Mouse (Mus musculus): ENCODE results near the gene Foxo4. TPM values are rescaled to one million over a fixed set of nuclear protein-coding genes. Genes with fewer than 3 reads are reported as not detected.

The Foxo4 gene
- polyA plus RNA-seq (2014; fragmentation: Nextera tagmentation; extraction: Ambion mirVana) = 7.3 and 8.8 TPM in 2 replicates

DNA sequence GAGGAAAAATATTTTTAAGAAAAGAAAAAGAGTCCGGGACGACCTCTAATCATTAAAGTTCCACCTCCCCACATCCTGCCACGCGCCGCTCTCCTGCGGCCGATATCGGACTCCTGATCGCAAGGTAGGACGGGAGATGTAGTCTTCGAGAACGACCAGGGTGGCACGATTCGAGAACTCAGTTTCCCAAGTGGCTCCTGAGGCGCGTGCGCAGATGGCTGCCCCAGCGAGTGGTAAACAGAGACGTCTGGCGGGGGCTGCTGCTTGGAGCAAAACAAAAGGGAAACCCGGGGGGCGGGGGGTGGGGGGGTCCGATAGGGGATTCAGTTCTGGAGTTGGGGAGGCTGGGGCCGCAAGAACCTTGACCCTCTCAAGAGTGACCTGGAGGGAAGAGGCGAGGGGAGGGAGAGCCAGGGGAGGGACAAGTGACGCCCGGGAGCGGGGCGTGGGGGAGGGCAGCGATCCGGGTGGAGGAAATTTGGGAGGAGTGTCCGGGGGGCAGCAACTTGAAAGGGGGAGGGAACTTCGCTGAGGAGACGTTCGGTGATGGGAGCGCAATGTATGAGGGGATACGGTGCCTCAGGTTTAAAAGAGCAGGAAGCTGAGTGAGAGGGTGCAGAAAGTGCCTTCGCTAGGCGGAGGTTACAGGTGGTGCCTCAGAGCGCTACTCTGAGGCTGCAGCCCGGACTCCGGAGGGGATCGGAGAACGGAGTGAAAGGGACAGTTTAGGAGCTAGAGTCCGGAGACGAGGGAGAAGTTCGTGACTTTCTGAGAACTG lies at the start of gene Foxo4:
Foxo4 (plus strand) TSS at position 577 of the 778 bp plus-strand sequence.
- H3K9ac ChIP-seq (ENCODE audit: low read length) = peak within 1 kb of the TSS; percentile 73
- no peaks in the 10 kb centered on the region for H3K9me3 ChIP-seq (ENCODE audit: control insufficient read depth, low read length)
- 23% methylated on average over 47 of the region's 47 CpGs for WGBS
- DNase-seq (ENCODE audit: low spot score) (peak; percentile 86), ATAC-seq (ENCODE audit: insufficient number of reproducible peaks, low FRiP score, low TSS enrichment, low read depth) (peak; percentile 85)
- 0 out of 2 replicates have a peak, but pooled peaks cover 2% of the 10 kb centered on the region for H3K27me3 ChIP-seq (ENCODE audit: control insufficient read depth, insufficient read depth, low read length)
- peaks cover 3% of the 10 kb centered on the region; the same call in 1 of the 2 replicates for H3K4me1 ChIP-seq (ENCODE audit: control insufficient read depth, insufficient read depth, low read length)
- 0 out of 2 replicates have a peak within 1 kb of the TSS, but pooled peaks have one; percentile 21 for H3K27ac ChIP-seq (replicated peaks; ENCODE audit: low read depth, low read length)
- peak within 1 kb of the TSS; percentile 60 for H3K4me3 ChIP-seq (ENCODE audit: low read depth, low read length)
- H3K36me3 ChIP-seq (ENCODE audit: control insufficient read depth, insufficient read depth, low read length) = no peaks in the 10 kb centered on the region; the same call in 1 of the 2 replicates
- H3K4me2 ChIP-seq (ENCODE audit: low read depth, severe bottlenecking) = peak within 1 kb of the TSS; percentile 58

- peak; percentile 98 for ATAC-seq (ENCODE audit: insufficient number of reproducible peaks, low FRiP score, low TSS enrichment, low read depth)
- Histone ChIP-seq H3K9ac (ENCODE audit: low read length) (peak within 1 kb of the TSS; percentile 47), H3K36me3 (ENCODE audit: control insufficient read depth, insufficient read depth, low read length) (no peaks in the 10 kb centered on the region), H3K4me2 (ENCODE audit: low read depth, severe bottlenecking) (peak within 1 kb of the TSS; percentile 53), H3K27ac (replicated peaks; ENCODE audit: low read depth, low read length) (peak within 1 kb of the TSS; percentile 30; the same call in 1 of the 2 replicates), H3K4me1 (ENCODE audit: control insufficient read depth, insufficient read depth, low read length) (no peaks in the 10 kb centered on the region), H3K4me3 (ENCODE audit: low read depth, low read length) (peak within 1 kb of the TSS; percentile 51), H3K27me3 (ENCODE audit: control insufficient read depth, insufficient read depth, low read length) (peaks cover 10% of the 10 kb centered on the region; the same call in 1 of the 2 replicates), H3K9me3 (ENCODE audit: control insufficient read depth, low read length) (no peaks in the 10 kb centered on the region)
- DNase-seq (ENCODE audit: low spot score) = peak; percentile 88
- 14% methylated on average over 55 of the region's 55 CpGs for WGBS
Measured at GRCm38 (mm10) chrX:101221834-101222795, 32.2 kb upstream of the Foxo4 start, which contains the start of gene Snx12. Gene Snx12, minus strand, starts transcription at chrX:101222563.

GRCm38 (mm10) chrX:101222796-101223162 lies 31.5 kb upstream of the Foxo4 start:
- WGBS = 41% methylated on average over 7 of the region's 7 CpGs
- peak overlapping the region; percentile 51; the same call in 1 of the 2 replicates for H3K4me3 ChIP-seq (ENCODE audit: low read depth, low read length)
- no peak overlapping the region for H3K27ac ChIP-seq (replicated peaks; ENCODE audit: low read depth, low read length)
- ATAC-seq (ENCODE audit: insufficient number of reproducible peaks, low FRiP score, low TSS enrichment, low read depth) = 0 out of 2 replicates have a peak, but pooled peaks have one; percentile 4
- H3K36me3 ChIP-seq (ENCODE audit: control insufficient read depth, insufficient read depth, low read length) = no peaks in the 10 kb centered on the region
- peak overlapping the region; percentile 53 for H3K4me2 ChIP-seq (ENCODE audit: low read depth, severe bottlenecking)
- H3K9ac ChIP-seq (ENCODE audit: low read length) = no peak overlapping the region
- H3K27me3 ChIP-seq (ENCODE audit: control insufficient read depth, insufficient read depth, low read length) = peaks cover 10% of the 10 kb centered on the region; the same call in 1 of the 2 replicates
- H3K9me3 ChIP-seq (ENCODE audit: control insufficient read depth, low read length) = no peaks in the 10 kb centered on the region
- no peak for DNase-seq (ENCODE audit: low spot score)
- no peaks in the 10 kb centered on the region for H3K4me1 ChIP-seq (ENCODE audit: control insufficient read depth, insufficient read depth, low read length)

DNA sequence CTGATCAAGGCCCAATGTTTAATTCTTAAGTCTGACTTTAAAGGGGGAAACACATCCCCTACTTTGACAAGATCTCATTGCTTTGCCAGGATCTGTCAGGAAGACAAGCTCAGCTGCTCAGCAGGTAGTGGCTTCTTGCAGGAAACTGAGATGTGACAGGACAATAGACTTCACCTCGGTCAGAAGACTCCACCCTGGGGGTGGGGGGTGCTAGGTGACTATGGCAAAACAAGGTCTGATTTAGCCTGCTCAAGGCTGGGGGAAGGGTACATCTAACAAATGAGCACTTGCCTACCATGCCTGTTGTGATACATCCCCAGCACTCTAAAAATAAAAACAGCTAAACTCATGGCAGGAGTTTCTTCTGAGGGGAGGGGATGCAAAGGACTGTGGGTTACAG lies 9.3 kb upstream of the Foxo4 start:
- WGBS = 43% methylated on average over 1 of the region's 1 CpGs
- no peak overlapping the region for H3K4me2 ChIP-seq (ENCODE audit: low read depth, severe bottlenecking)
- H3K4me1 ChIP-seq (ENCODE audit: control insufficient read depth, insufficient read depth, low read length) = no peaks in the 10 kb centered on the region
- no peak for DNase-seq (ENCODE audit: low spot score)
- no peaks in the 10 kb centered on the region for H3K36me3 ChIP-seq (ENCODE audit: control insufficient read depth, insufficient read depth, low read length)
- H3K4me3 ChIP-seq (ENCODE audit: low read depth, low read length) = no peak overlapping the region
- no peaks in the 10 kb centered on the region for H3K27me3 ChIP-seq (ENCODE audit: control insufficient read depth, insufficient read depth, low read length)
- H3K9me3 ChIP-seq (ENCODE audit: control insufficient read depth, low read length) = no peaks in the 10 kb centered on the region
- no peak overlapping the region for H3K9ac ChIP-seq (ENCODE audit: low read length)
- no peak overlapping the region for H3K27ac ChIP-seq (replicated peaks; ENCODE audit: low read depth, low read length)
- ATAC-seq (ENCODE audit: insufficient number of reproducible peaks, low FRiP score, low TSS enrichment, low read depth) = no peak

DNA sequence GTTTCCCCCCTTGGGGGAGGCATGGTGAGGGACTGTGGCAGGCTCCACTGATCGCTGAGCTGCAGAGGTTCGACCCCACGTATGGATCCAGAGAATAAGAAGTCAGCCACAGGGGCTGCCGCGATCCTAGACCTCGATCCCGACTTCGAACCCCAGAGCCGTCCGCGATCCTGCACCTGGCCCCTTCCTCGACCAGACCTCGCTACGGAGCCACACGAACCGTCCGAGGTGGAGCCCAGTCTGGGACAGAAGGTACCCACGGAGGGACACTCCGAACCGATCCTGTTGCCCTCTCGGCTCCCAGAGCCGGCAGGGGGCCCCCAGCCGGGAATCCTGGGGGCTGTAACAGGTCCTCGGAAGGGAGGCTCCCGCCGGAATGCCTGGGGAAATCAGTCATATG lies 412 bp downstream of the Foxo4 start:
- H3K4me1 ChIP-seq (ENCODE audit: control insufficient read depth, insufficient read depth, low read length) = peaks cover 3% of the 10 kb centered on the region; the same call in 1 of the 2 replicates
- H3K9ac ChIP-seq (ENCODE audit: low read length) = peak overlapping the region; percentile 73
- 0 out of 2 replicates have a peak, but pooled peaks cover 2% of the 10 kb centered on the region for H3K27me3 ChIP-seq (ENCODE audit: control insufficient read depth, insufficient read depth, low read length)
- ATAC-seq (ENCODE audit: insufficient number of reproducible peaks, low FRiP score, low TSS enrichment, low read depth) = peak; percentile 11; the same call in 1 of the 2 replicates
- H3K27ac ChIP-seq (replicated peaks; ENCODE audit: low read depth, low read length) = no peak overlapping the region
- H3K4me2 ChIP-seq (ENCODE audit: low read depth, severe bottlenecking) = peak overlapping the region; percentile 58
- DNase-seq (ENCODE audit: low spot score) = no peak
- H3K4me3 ChIP-seq (ENCODE audit: low read depth, low read length) = peak overlapping the region; percentile 60
- WGBS = 17% methylated on average over 26 of the region's 26 CpGs
- no peaks in the 10 kb centered on the region for H3K9me3 ChIP-seq (ENCODE audit: control insufficient read depth, low read length)
- no peaks in the 10 kb centered on the region; the same call in 1 of the 2 replicates for H3K36me3 ChIP-seq (ENCODE audit: control insufficient read depth, insufficient read depth, low read length)

GRCm38 (mm10) chrX:101256603-101257002 lies 2.3 kb downstream of the Foxo4 start:
- DNase-seq (ENCODE audit: low spot score) (peak; percentile 42), ATAC-seq (ENCODE audit: insufficient number of reproducible peaks, low FRiP score, low TSS enrichment, low read depth) (no peak)
- Histone ChIP-seq H3K4me3 (ENCODE audit: low read depth, low read length) (peak overlapping the region; percentile 60), H3K9ac (ENCODE audit: low read length) (no peak overlapping the region), H3K9me3 (ENCODE audit: control insufficient read depth, low read length) (no peaks in the 10 kb centered on the region), H3K27me3 (ENCODE audit: control insufficient read depth, insufficient read depth, low read length) (0 out of 2 replicates have a peak, but pooled peaks cover 2% of the 10 kb centered on the region), H3K36me3 (ENCODE audit: control insufficient read depth, insufficient read depth, low read length) (no peaks in the 10 kb centered on the region; the same call in 1 of the 2 replicates), H3K27ac (replicated peaks; ENCODE audit: low read depth, low read length) (no peak overlapping the region), H3K4me1 (ENCODE audit: control insufficient read depth, insufficient read depth, low read length) (peaks cover 6% of the 10 kb centered on the region), H3K4me2 (ENCODE audit: low read depth, severe bottlenecking) (peak overlapping the region; percentile 58; the same call in 1 of the 2 replicates)
- WGBS = 80% methylated on average over 13 of the region's 13 CpGs

GRCm38 (mm10) chrX:101260441-101261325 lies 6.4 kb downstream of the Foxo4 start:
- Histone ChIP-seq H3K36me3 (ENCODE audit: control insufficient read depth, insufficient read depth, low read length) (no peaks in the 10 kb centered on the region; the same call in 1 of the 2 replicates), H3K4me1 (ENCODE audit: control insufficient read depth, insufficient read depth, low read length) (peaks cover 6% of the 10 kb centered on the region), H3K27ac (replicated peaks; ENCODE audit: low read depth, low read length) (peak overlapping the region; percentile 87), H3K4me3 (ENCODE audit: low read depth, low read length) (no peak overlapping the region), H3K4me2 (ENCODE audit: low read depth, severe bottlenecking) (peak overlapping the region; percentile 15; the same call in 1 of the 2 replicates), H3K9ac (ENCODE audit: low read length) (no peak overlapping the region), H3K27me3 (ENCODE audit: control insufficient read depth, insufficient read depth, low read length) (no peaks in the 10 kb centered on the region), H3K9me3 (ENCODE audit: control insufficient read depth, low read length) (no peaks in the 10 kb centered on the region)
- 23% methylated on average over 13 of the region's 13 CpGs for WGBS
- ATAC-seq (ENCODE audit: insufficient number of reproducible peaks, low FRiP score, low TSS enrichment, low read depth) (peak; percentile 91), DNase-seq (ENCODE audit: low spot score) (peak; percentile 80)

Data from limb, embryonic 11.5 days (tissue).